Comparison of ENCODE assay signal across 16 mouse cellular contexts in genomic region chr4:152878941-152879340, GRCm38 (mm10).
A peak's percentile ranks its signal among the peaks of the same experiment; 100 is the strongest.
DNase-seq lines count a peak whose midpoint lies in the region; ATAC-seq and TF ChIP-seq lines count a peak whose summit lies in the region.
"Had no signal": no experiment of that assay in that cellular context is flagged by ENCODE, and none has a peak within 500 bp of the region (broad histone marks: within the 10 kb centered on the region; RNA-seq: fewer than 3 reads in every experiment).

No protein-coding gene starts in this region.

- H3K9me3 ChIP-seq in hindbrain, embryonic 11.5 days (ENCODE audit: control insufficient read depth, low read length) = no peaks in the 10 kb centered on the region
- 0 out of 2 replicates have a peak, but pooled peaks cover 5% of the 10 kb centered on the region for H3K9me3 ChIP-seq in hindbrain, embryonic 14.5 days (ENCODE audit: control insufficient read depth, low read length)
- H3K9me3 ChIP-seq in forebrain, embryonic 15.5 days = no peaks in the 10 kb centered on the region
- no peaks in the 10 kb centered on the region; the same call in 1 of the 2 replicates for H3K9me3 ChIP-seq in liver, embryonic 16.5 days (replicated peaks; ENCODE audit: control insufficient read depth, low read length)
- no peaks in the 10 kb centered on the region; the same call in 1 of the 2 replicates for H3K9me3 ChIP-seq in kidney, embryonic 15.5 days (replicated peaks)
- H3K9me3 ChIP-seq: limb, embryonic 15.5 days had no signal

- ATAC-seq in hindbrain, embryonic 11.5 days (ENCODE audit: low FRiP score) = peak; percentile 33; the same call in 1 of the 2 replicates
- ATAC-seq in hindbrain, embryonic 14.5 days (ENCODE audit: low FRiP score) = no peak
- ATAC-seq in forebrain, embryonic 15.5 days (replicated peaks) = no peak
- peak; percentile 55 for ATAC-seq in liver, embryonic 16.5 days (ENCODE audit: low read depth)
- ATAC-seq in granulocyte monocyte progenitor cell, adult 5-6 weeks (replicated peaks; ENCODE audit: poor library complexity, severe bottlenecking) = no peak
- no peak for ATAC-seq in kidney, embryonic 15.5 days (replicated peaks; ENCODE audit: low FRiP score)
- no peak for ATAC-seq in megakaryocyte-erythroid progenitor cell, adult 5-6 weeks (replicated peaks; ENCODE audit: low FRiP score, low TSS enrichment, poor library complexity, severe bottlenecking)
- ATAC-seq: inflammation-experienced regulatory T-cells, adult 6 months had no signal

- no peaks in the 10 kb centered on the region for H3K36me3 ChIP-seq in hindbrain, embryonic 11.5 days (ENCODE audit: control insufficient read depth, insufficient read depth, low read length)
- H3K36me3 ChIP-seq in hindbrain, embryonic 14.5 days (replicated peaks; ENCODE audit: control insufficient read depth, insufficient read depth) = no peaks in the 10 kb centered on the region
- H3K36me3 ChIP-seq in forebrain, embryonic 15.5 days = no peaks in the 10 kb centered on the region
- no peaks in the 10 kb centered on the region for H3K36me3 ChIP-seq in liver, embryonic 16.5 days (ENCODE audit: control insufficient read depth, insufficient read depth)
- H3K36me3 ChIP-seq in kidney, embryonic 15.5 days = no peaks in the 10 kb centered on the region
- H3K36me3 ChIP-seq: limb, embryonic 15.5 days had no signal

- TF ChIP-seq CTCF in brain, embryonic 14.5 days (IDR thresholded peaks at IDR 0.05; ENCODE audit: borderline replicate concordance, extremely low read depth, insufficient read depth, insufficient read length) = no peak

- no peaks in the 10 kb centered on the region for H3K27me3 ChIP-seq in hindbrain, embryonic 11.5 days (ENCODE audit: control insufficient read depth, insufficient read depth, low read length)
- H3K27me3 ChIP-seq in hindbrain, embryonic 14.5 days (ENCODE audit: control insufficient read depth, insufficient read depth, low read length) = no peaks in the 10 kb centered on the region
- H3K27me3 ChIP-seq in forebrain, embryonic 15.5 days = no peaks in the 10 kb centered on the region
- H3K27me3 ChIP-seq in liver, embryonic 16.5 days (ENCODE audit: control insufficient read depth, insufficient read depth, low read depth, low read length) = no peaks in the 10 kb centered on the region
- H3K27me3 ChIP-seq in kidney, embryonic 15.5 days = no peaks in the 10 kb centered on the region
- H3K27me3 ChIP-seq: limb, embryonic 15.5 days had no signal

- DNase-seq in hindbrain, embryonic 11.5 days (ENCODE audit: low spot score) = peak; percentile 40
- no peak for DNase-seq in hindbrain, embryonic 14.5 days (ENCODE audit: low spot score)
- peak; percentile 73 for DNase-seq in brain, embryonic 14.5 days (ENCODE audit: low read depth)
- DNase-seq: adrenal gland, adult 8-10 months; cerebellum, adult 18-20 months; kidney, postnatal 10 days; right cerebral cortex, postnatal 14 days; thymus, postnatal 14 days had no signal

- no peak overlapping the region for H3K9ac ChIP-seq in hindbrain, embryonic 11.5 days (ENCODE audit: low read depth, low read length)
- no peak overlapping the region for H3K9ac ChIP-seq in hindbrain, embryonic 14.5 days
- no peak overlapping the region for H3K9ac ChIP-seq in forebrain, embryonic 15.5 days (replicated peaks)
- no peak overlapping the region for H3K9ac ChIP-seq in liver, embryonic 16.5 days (ENCODE audit: low read depth, low read length)
- no peak overlapping the region for H3K9ac ChIP-seq in kidney, embryonic 15.5 days
- H3K9ac ChIP-seq: limb, embryonic 15.5 days had no signal

- H3K4me1 ChIP-seq in hindbrain, embryonic 11.5 days (replicated peaks; ENCODE audit: control insufficient read depth, insufficient read depth, low read length) = no peaks in the 10 kb centered on the region; the same call in 1 of the 2 replicates
- no peaks in the 10 kb centered on the region; the same call in 1 of the 2 replicates for H3K4me1 ChIP-seq in hindbrain, embryonic 14.5 days (replicated peaks; ENCODE audit: control insufficient read depth, insufficient read depth, low read length)
- peaks cover 8% of the 10 kb centered on the region; the same call in 1 of the 2 replicates for H3K4me1 ChIP-seq in forebrain, embryonic 15.5 days
- no peaks in the 10 kb centered on the region; the same call in 1 of the 2 replicates for H3K4me1 ChIP-seq in liver, embryonic 16.5 days (ENCODE audit: control insufficient read depth, low read depth, low read length)
- H3K4me1 ChIP-seq in kidney, embryonic 15.5 days = peaks cover 5% of the 10 kb centered on the region; the same call in 1 of the 2 replicates
- H3K4me1 ChIP-seq: limb, embryonic 15.5 days had no signal

- no peak overlapping the region for H3K4me3 ChIP-seq in hindbrain, embryonic 11.5 days (ENCODE audit: low read depth, low read length)
- H3K4me3 ChIP-seq in hindbrain, embryonic 14.5 days (replicated peaks; ENCODE audit: low read length) = no peak overlapping the region
- no peak overlapping the region for H3K4me3 ChIP-seq in forebrain, embryonic 15.5 days
- no peak overlapping the region for H3K4me3 ChIP-seq in liver, embryonic 16.5 days (ENCODE audit: low read depth, low read length)
- H3K4me3 ChIP-seq in kidney, embryonic 15.5 days (replicated peaks) = no peak overlapping the region
- H3K4me3 ChIP-seq: limb, embryonic 15.5 days had no signal

- H3K4me2 ChIP-seq in hindbrain, embryonic 11.5 days (replicated peaks; ENCODE audit: low read depth, low read length) = no peak overlapping the region
- H3K4me2 ChIP-seq in hindbrain, embryonic 14.5 days (replicated peaks) = no peak overlapping the region
- no peak overlapping the region for H3K4me2 ChIP-seq in forebrain, embryonic 15.5 days (replicated peaks)
- H3K4me2 ChIP-seq in liver, embryonic 16.5 days (ENCODE audit: low read depth, low read length) = 0 out of 2 replicates have a peak overlapping the region, but pooled peaks have one; percentile 17
- no peak overlapping the region for H3K4me2 ChIP-seq in kidney, embryonic 15.5 days
- H3K4me2 ChIP-seq: limb, embryonic 15.5 days had no signal

- TF ChIP-seq POLR2A in brain, embryonic 14.5 days (IDR thresholded peaks at IDR 0.05; ENCODE audit: borderline replicate concordance, extremely low read depth, insufficient read depth, insufficient read length, poor library complexity, severe bottlenecking) = no peak

- no peak overlapping the region for H3K27ac ChIP-seq in hindbrain, embryonic 11.5 days (ENCODE audit: low read depth, low read length)
- H3K27ac ChIP-seq in hindbrain, embryonic 14.5 days = no peak overlapping the region
- H3K27ac ChIP-seq in forebrain, embryonic 15.5 days (replicated peaks) = 0 out of 2 replicates have a peak overlapping the region, but pooled peaks have one; percentile 3
- no peak overlapping the region for H3K27ac ChIP-seq in liver, embryonic 16.5 days (ENCODE audit: low read length)
- no peak overlapping the region for H3K27ac ChIP-seq in kidney, embryonic 15.5 days
- H3K27ac ChIP-seq: limb, embryonic 15.5 days; stomach, postnatal 0 days had no signal

- WGBS in hindbrain, embryonic 11.5 days = 61% methylated on average over 14 of the region's 14 CpGs
- WGBS in hindbrain, embryonic 14.5 days = 30% methylated on average over 14 of the region's 14 CpGs
- 47% methylated on average over 14 of the region's 14 CpGs for WGBS in forebrain, embryonic 15.5 days
- 72% methylated on average over 14 of the region's 14 CpGs for WGBS in liver, embryonic 16.5 days (ENCODE audit: insufficient replicate concordance)
- 40% methylated on average over 14 of the region's 14 CpGs for WGBS in kidney, embryonic 15.5 days

Comparison
In these comparisons a context has a peak if more than half of its experiments do, and no peak if none do; other contexts are left out.
1. ATAC-seq: peak in hindbrain, embryonic 11.5 days (single experiment) and liver, embryonic 16.5 days (single experiment); none in hindbrain, embryonic 14.5 days (single experiment), forebrain, embryonic 15.5 days (single experiment), granulocyte monocyte progenitor cell, adult 5-6 weeks (single experiment), kidney, embryonic 15.5 days (single experiment) and megakaryocyte-erythroid progenitor cell, adult 5-6 weeks (single experiment).